Mouse (Mus musculus): Measurements from ENCODE around the gene Ank3. TPM values are rescaled to one million over a fixed set of nuclear protein-coding genes. Genes with fewer than 3 reads are reported as not detected.

Gene Ank3
- total RNA-seq, 2 experiments from 2014 or later: 67.9 to 68.1 TPM

GRCm38 (mm10) chr10:69620692-69621382 is 222.3 kb downstream of the Ank3 start:
- no peak for DNase-seq

- no peak for DNase-seq
These were observed 229.2 kb downstream of the Ank3 start for GRCm38 (mm10) chr10:69627767-69628166.

GRCm38 (mm10) chr10:69628743-69629142 is 230.2 kb downstream of the Ank3 start:
- DNase-seq: no peak

GRCm38 (mm10) chr10:69630802-69631388 is 232.3 kb downstream of the Ank3 start:
- no peak for DNase-seq

- no peak for DNase-seq
These were observed 234.3 kb downstream of the Ank3 start for GRCm38 (mm10) chr10:69632885-69633284.

- DNase-seq: no peak
These were observed 236.3 kb downstream of the Ank3 start for GRCm38 (mm10) chr10:69634891-69635290.

- DNase-seq: no peak
These were observed 237.5 kb downstream of the Ank3 start for GRCm38 (mm10) chr10:69635910-69636656.

GRCm38 (mm10) chr10:69639138-69639537 is 240.6 kb downstream of the Ank3 start:
- no peak for DNase-seq

- DNase-seq: no peak
These were observed 242.0 kb downstream of the Ank3 start for GRCm38 (mm10) chr10:69640617-69641016.

- DNase-seq: peak; percentile 31 to 72
These were observed 244.9 kb downstream of the Ank3 start for GRCm38 (mm10) chr10:69643481-69643880.

- no peak for DNase-seq
These were observed 245.4 kb downstream of the Ank3 start for GRCm38 (mm10) chr10:69643986-69644385.

- DNase-seq: no peak
These were observed 246.8 kb downstream of the Ank3 start for GRCm38 (mm10) chr10:69645311-69645802.

- DNase-seq: no peak
These were observed 247.4 kb downstream of the Ank3 start for GRCm38 (mm10) chr10:69645929-69646328.

- DNase-seq: no peak
These were observed 251.5 kb downstream of the Ank3 start for GRCm38 (mm10) chr10:69650074-69650473.

GRCm38 (mm10) chr10:69652660-69653059 is 254.1 kb downstream of the Ank3 start:
- peak; percentile 72 to 73 for DNase-seq

GRCm38 (mm10) chr10:69653121-69653677 is 254.6 kb downstream of the Ank3 start:
- no peak for DNase-seq

GRCm38 (mm10) chr10:69654176-69654575 is 255.6 kb downstream of the Ank3 start:
- no peak for DNase-seq

- DNase-seq: peak; percentile 41 to 76
These were observed 256.5 kb downstream of the Ank3 start for GRCm38 (mm10) chr10:69654866-69655633.

GRCm38 (mm10) chr10:69656321-69656720 is 257.7 kb downstream of the Ank3 start:
- DNase-seq: peak; percentile 49 to 73

- DNase-seq: no peak
These were observed 261.2 kb downstream of the Ank3 start for GRCm38 (mm10) chr10:69659818-69660217.

- DNase-seq: peak; percentile 63 to 86
These were observed 263.8 kb downstream of the Ank3 start for GRCm38 (mm10) chr10:69662338-69662737.

GRCm38 (mm10) chr10:69667482-69667881 is 268.9 kb downstream of the Ank3 start:
- DNase-seq: no peak

Measured in heart, adult 18-20 months (tissue).